Mouse (Mus musculus): Measurements from ENCODE around the gene Fam122b. TPM values are rescaled to one million over a fixed set of nuclear protein-coding genes. Genes with fewer than 3 reads are reported as not detected.
"Not testable (repeated sequence)": the region's sequence is repeated elsewhere in the genome, so short reads cannot be mapped to it uniquely, and the experiment has no call there.

Gene Fam122b
- polyA plus RNA-seq (2017; shearing (Covaris generic)): 1 to 10 TPM; 2.8 to 4.1 (median 3.5) TPM

- peak; percentile 89 for ATAC-seq
Observed at GRCm38 (mm10) chrX:53269289-53270062, at the start of gene Fam122b. TSS of gene Fam122b (minus strand) at chrX:53269805.

GRCm38 (mm10) chrX:53287924-53288323 lies 18.3 kb upstream of the Fam122b start:
- ATAC-seq: no peak

GRCm38 (mm10) chrX:53273124-53273523 lies 3.5 kb upstream of the Fam122b start, which contains the start of gene Fam122c:
TSS of gene Fam122c (plus strand) at chrX:53273424.
- ATAC-seq: no peak

- not testable (repeated sequence) for ATAC-seq
Observed at GRCm38 (mm10) chrX:53271628-53272027, 2.0 kb upstream of the Fam122b start.

- ATAC-seq: no peak
Observed at GRCm38 (mm10) chrX:53270063-53270432, 443 bp upstream of the Fam122b start.

GRCm38 (mm10) chrX:53268856-53269255 lies 749 bp downstream of the Fam122b start:
- ATAC-seq: no peak

GRCm38 (mm10) chrX:53266186-53266585 lies 3.4 kb downstream of the Fam122b start:
- no peak for ATAC-seq

- no peak for ATAC-seq
Observed at GRCm38 (mm10) chrX:53255195-53255594, 14.4 kb downstream of the Fam122b start.

GRCm38 (mm10) chrX:53240011-53240410 lies 29.6 kb downstream of the Fam122b start, which contains the start of gene Plac1:
TSS of gene Plac1 (minus strand) at chrX:53240111.
- no peak for ATAC-seq

GRCm38 (mm10) chrX:53237971-53238370 lies 31.6 kb downstream of the Fam122b start:
- no peak for ATAC-seq

GRCm38 (mm10) chrX:53236404-53236803 lies 33.2 kb downstream of the Fam122b start:
- no peak for ATAC-seq

- no peak for ATAC-seq
Observed at GRCm38 (mm10) chrX:53233689-53234088, 35.9 kb downstream of the Fam122b start.

GRCm38 (mm10) chrX:53231965-53232364 lies 37.6 kb downstream of the Fam122b start:
- ATAC-seq: no peak

- no peak for ATAC-seq
Observed at GRCm38 (mm10) chrX:53224353-53224944, 45.2 kb downstream of the Fam122b start.

GRCm38 (mm10) chrX:53220855-53221254 lies 48.8 kb downstream of the Fam122b start:
- ATAC-seq: no peak

- ATAC-seq: no peak
Observed at GRCm38 (mm10) chrX:53214557-53215229, 54.9 kb downstream of the Fam122b start.

- ATAC-seq: no peak
Observed at GRCm38 (mm10) chrX:53213838-53214237, 55.8 kb downstream of the Fam122b start.

- ATAC-seq: no peak
Observed at GRCm38 (mm10) chrX:53212485-53212884, 57.1 kb downstream of the Fam122b start.

- ATAC-seq: no peak
Observed at GRCm38 (mm10) chrX:53211756-53212483, 57.7 kb downstream of the Fam122b start.

GRCm38 (mm10) chrX:53209431-53209830 lies 60.2 kb downstream of the Fam122b start:
- no peak for ATAC-seq

GRCm38 (mm10) chrX:53204690-53205311 lies 64.8 kb downstream of the Fam122b start:
- no peak for ATAC-seq

GRCm38 (mm10) chrX:53201616-53202015 lies 68.0 kb downstream of the Fam122b start:
- no peak for ATAC-seq

All from inflammation-experienced regulatory T-cells, adult 6 months (primary cell).